Mouse (Mus musculus): ENCODE results near the gene Trpd52l3. TPM values are rescaled to one million over a fixed set of nuclear protein-coding genes. Genes with fewer than 3 reads are reported as not detected.
"Not testable (repeated sequence)": the region's sequence is repeated elsewhere in the genome, so short reads cannot be mapped to it uniquely, and the experiment has no call there.

The Trpd52l3 gene
- not detected for total RNA-seq (2021)
- long read RNA-seq, result 0 reads

- DNase-seq (ENCODE audit: low spot score in 2 of 2), result no peak
These were observed at the start of gene Trpd52l3 for GRCm38 (mm10) chr19:30003621-30004020. Trpd52l3 (plus strand) TSS chr19:30003790.

- DNase-seq (ENCODE audit: low spot score in 2 of 2), result no peak
These were observed 49.8 kb upstream of the Trpd52l3 start for GRCm38 (mm10) chr19:29953833-29954232.

- DNase-seq (ENCODE audit: low spot score in 2 of 2), result no peak
These were observed 48.1 kb upstream of the Trpd52l3 start for GRCm38 (mm10) chr19:29955454-29955853.

GRCm38 (mm10) chr19:29960906-29961305 lies 42.7 kb upstream of the Trpd52l3 start:
- DNase-seq (ENCODE audit: low spot score in 2 of 2), result no peak

GRCm38 (mm10) chr19:29961842-29962241 lies 41.7 kb upstream of the Trpd52l3 start:
- DNase-seq (ENCODE audit: low spot score in 2 of 2), result no peak

GRCm38 (mm10) chr19:29963598-29964092 lies 39.9 kb upstream of the Trpd52l3 start:
- DNase-seq (ENCODE audit: low spot score in 2 of 2), result no peak

GRCm38 (mm10) chr19:29967960-29968359 lies 35.6 kb upstream of the Trpd52l3 start:
- no peak for DNase-seq (ENCODE audit: low spot score in 2 of 2)

GRCm38 (mm10) chr19:29973396-29973795 lies 30.2 kb upstream of the Trpd52l3 start:
- DNase-seq (ENCODE audit: low spot score in 2 of 2), result no peak

GRCm38 (mm10) chr19:29978847-29979246 lies 24.7 kb upstream of the Trpd52l3 start:
- peak in 1 of 2 experiments; percentile 69 for DNase-seq (ENCODE audit: low spot score in 2 of 2)

GRCm38 (mm10) chr19:29979452-29980089 lies 24.0 kb upstream of the Trpd52l3 start:
- DNase-seq (ENCODE audit: low spot score in 2 of 2), result peak in 1 of 2 experiments; percentile 52

GRCm38 (mm10) chr19:29984208-29985005 lies 19.2 kb upstream of the Trpd52l3 start:
- no peak for DNase-seq (ENCODE audit: low spot score in 2 of 2)

GRCm38 (mm10) chr19:29986464-29987091 lies 17.0 kb upstream of the Trpd52l3 start:
- DNase-seq (ENCODE audit: low spot score in 2 of 2), result peak in 1 of 2 experiments; percentile 26

GRCm38 (mm10) chr19:30000406-30001365 lies 2.9 kb upstream of the Trpd52l3 start:
- no peak for DNase-seq (ENCODE audit: low spot score in 2 of 2)

GRCm38 (mm10) chr19:30001550-30001949 lies 2.0 kb upstream of the Trpd52l3 start:
- DNase-seq (ENCODE audit: low spot score in 2 of 2), result no peak

- no peak for DNase-seq (ENCODE audit: low spot score in 2 of 2)
These were observed 2.8 kb downstream of the Trpd52l3 start for GRCm38 (mm10) chr19:30006371-30006770.

GRCm38 (mm10) chr19:30010520-30011296 lies 7.1 kb downstream of the Trpd52l3 start:
- no peak for DNase-seq (ENCODE audit: low spot score in 2 of 2)

- no peak for DNase-seq (ENCODE audit: low spot score in 2 of 2)
These were observed 10.7 kb downstream of the Trpd52l3 start for GRCm38 (mm10) chr19:30014331-30014730.

- DNase-seq (ENCODE audit: low spot score in 2 of 2), result no peak
These were observed 12.6 kb downstream of the Trpd52l3 start for GRCm38 (mm10) chr19:30016156-30016555.

GRCm38 (mm10) chr19:30023419-30023818 lies 19.8 kb downstream of the Trpd52l3 start:
- DNase-seq (ENCODE audit: low spot score in 2 of 2), result not testable (repeated sequence)
